Mouse (Mus musculus) heart, postnatal 14 days (tissue): ENCODE measurements around the gene Wdfy4. TPM values are rescaled to one million over a fixed set of nuclear protein-coding genes. Genes with fewer than 3 reads are reported as not detected.

Experiments
- DNase-seq, 2 experiments: peaks; one replicate each; pipeline ENCODE4 v3.0.0; 2021 to 2022
- intact Hi-C: fragments of 180-260 bp; cut with DNase I; formaldehyde crosslinking; loops from one replicate; pipeline ENCODE4 v1.15.1; 2025
- long read RNA-seq, 2 experiments: library from polyadenylated mRNA; stranded (forward); transcript quantifications; one replicate each; pipeline ENCODE4 v2.0.0; 2021
- total RNA-seq, 2 experiments: library from RNA; stranded (reverse); gene quantifications; 2 replicates each; pipeline ENCODE4 v1.2.3; 2021

Gene Wdfy4
- total RNA-seq = 1 to 10 TPM; 2.3 to 3.1 TPM
- long read RNA-seq, experiment 1, partial matches to known transcripts = 1 of 1 reads
- long read RNA-seq, experiment 1, other reads (novel, unspliced or antisense) = 0 of 1 reads
- long read RNA-seq, experiment 2 = 0 reads

GRCm38 (mm10) chr14:33185068-33185800 lies at the start of gene Wdfy4:
Wdfy4 (minus strand) TSS chr14:33185508.
- peak in 1 of 2 experiments; percentile 7 for DNase-seq
- intact Hi-C loops = no loop called here

GRCm38 (mm10) chr14:33232048-33232447 lies 46.7 kb upstream of the Wdfy4 start:
- intact Hi-C loops = no loop called here
- DNase-seq = peak in 1 of 2 experiments; percentile 24

- no peak for DNase-seq
- intact Hi-C loops = no loop called here
Measured at GRCm38 (mm10) chr14:33231311-33231710, 46.0 kb upstream of the Wdfy4 start.

- no peak for DNase-seq
- intact Hi-C loops = no loop called here
Measured at GRCm38 (mm10) chr14:33230672-33231071, 45.4 kb upstream of the Wdfy4 start.

GRCm38 (mm10) chr14:33225235-33225634 lies 39.9 kb upstream of the Wdfy4 start:
- intact Hi-C loops = no loop called here
- DNase-seq = no peak

GRCm38 (mm10) chr14:33216343-33217208 lies 31.3 kb upstream of the Wdfy4 start:
- intact Hi-C loops = no loop called here
- DNase-seq = no peak

- no peak for DNase-seq
- intact Hi-C loops = no loop called here
Measured at GRCm38 (mm10) chr14:33215163-33215562, 29.9 kb upstream of the Wdfy4 start.

- intact Hi-C loops = loop anchor here (5.0 kb wide), 1 partner anchor 158 kb away; no protein-coding TSS in a partner anchor
- no peak for DNase-seq
Measured at GRCm38 (mm10) chr14:33214767-33215128, 29.4 kb upstream of the Wdfy4 start.

- intact Hi-C loops = loop anchor here (1.0 to 5.0 kb wide), 2 partner anchors 89 to 158 kb away; no protein-coding TSS in a partner anchor
Measured at GRCm38 (mm10) chr14:33213823-33214766, 28.8 kb upstream of the Wdfy4 start, which contains the start of gene Arhgap22. Arhgap22 (plus strand) TSS chr14:33214026.

GRCm38 (mm10) chr14:33212958-33213309 lies 27.6 kb upstream of the Wdfy4 start:
- intact Hi-C loops = loop anchor here (1.0 to 5.0 kb wide), 2 partner anchors 90 to 159 kb away; no protein-coding TSS in a partner anchor
- no peak for DNase-seq

More at GRCm38 (mm10) chr14:33213823-33214766, 28.8 kb upstream of the Wdfy4 start, which contains the start of gene Arhgap22:
- DNase-seq = peak; percentile 88 to 91

- DNase-seq = no peak
- intact Hi-C loops = loop anchor here (5.0 kb wide), 1 partner anchor 160 kb away; no protein-coding TSS in a partner anchor
Measured at GRCm38 (mm10) chr14:33212271-33212957, 27.1 kb upstream of the Wdfy4 start.

GRCm38 (mm10) chr14:33210806-33211205 lies 25.5 kb upstream of the Wdfy4 start:
- intact Hi-C loops = loop anchor here (5.0 kb wide), 1 partner anchor 161 kb away; no protein-coding TSS in a partner anchor
- no peak for DNase-seq

- DNase-seq = no peak
- intact Hi-C loops = loop anchor here (10.0 kb wide), 1 partner anchor 434 kb away; no protein-coding TSS in a partner anchor
Measured at GRCm38 (mm10) chr14:33208331-33208730, 23.0 kb upstream of the Wdfy4 start.

- peak; percentile 10 to 31 for DNase-seq
Measured at GRCm38 (mm10) chr14:33207011-33207410, 21.7 kb upstream of the Wdfy4 start.

GRCm38 (mm10) chr14:33205280-33205965 lies 20.1 kb upstream of the Wdfy4 start:
- peak in 1 of 2 experiments; percentile 27 for DNase-seq
- intact Hi-C loops = loop anchor here (1.0 to 10.0 kb wide), 2 partner anchors 59 to 431 kb away; no protein-coding TSS in a partner anchor

More at GRCm38 (mm10) chr14:33207011-33207410, 21.7 kb upstream of the Wdfy4 start:
- intact Hi-C loops = loop anchor here (10.0 kb wide), 1 partner anchor 432 kb away; no protein-coding TSS in a partner anchor

- intact Hi-C loops = loop anchor here (10.0 kb wide), 1 partner anchor 429 kb away; no protein-coding TSS in a partner anchor
- DNase-seq = no peak
Measured at GRCm38 (mm10) chr14:33203777-33204176, 18.5 kb upstream of the Wdfy4 start.

- DNase-seq = no peak
- intact Hi-C loops = loop anchor here (10.0 kb wide), 1 partner anchor 428 kb away; no protein-coding TSS in a partner anchor
Measured at GRCm38 (mm10) chr14:33202885-33203284, 17.6 kb upstream of the Wdfy4 start.

- no peak for DNase-seq
- intact Hi-C loops = loop anchor here (10.0 kb wide), 1 partner anchor 427 kb away; no protein-coding TSS in a partner anchor
Measured at GRCm38 (mm10) chr14:33202161-33202560, 16.9 kb upstream of the Wdfy4 start.
